Mouse (Mus musculus) adrenal gland, postnatal 25 days (tissue): Measurements from ENCODE around the gene 9430038I01Rik. TPM values are rescaled to one million over a fixed set of nuclear protein-coding genes. Genes with fewer than 3 reads are reported as not detected.

Source experiments
- DNase-seq: peaks from one replicate; pipeline ENCODE4 v3.0.0; 2021; ENCODE audit warnings: mixed read lengths
- total RNA-seq: library from RNA; stranded (reverse); gene quantifications from 2 replicates; pipeline ENCODE4 v1.2.3, GENCODE M21; 2021

Gene 9430038I01Rik
- total RNA-seq, 1 experiment from 2014 or later, result 13.8 TPM

DNA sequence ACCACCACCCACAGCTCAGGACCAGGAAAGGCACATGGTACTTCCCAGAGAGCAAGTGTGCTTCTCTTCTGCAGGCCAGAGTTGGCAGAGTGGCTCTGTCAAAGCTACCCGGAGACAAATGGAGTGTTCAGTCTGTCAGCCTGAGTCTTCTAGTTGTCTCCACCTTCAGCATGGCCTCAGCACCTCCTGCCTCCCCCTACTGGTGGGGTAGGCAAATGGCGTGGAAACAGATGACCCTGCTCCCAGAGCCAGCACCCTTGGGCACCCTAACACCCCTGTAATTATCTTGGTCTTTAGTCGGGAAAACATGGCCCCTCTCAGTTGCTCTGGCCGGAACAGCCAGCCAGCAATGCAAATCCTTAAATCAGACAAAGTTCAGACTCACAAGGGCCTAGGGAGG lies 43.8 kb downstream of the 9430038I01Rik start:
- DNase-seq, result no peak

GRCm38 (mm10) chr7:137365056-137365455 lies 45.5 kb downstream of the 9430038I01Rik start:
- no peak for DNase-seq

GRCm38 (mm10) chr7:137364571-137364970 lies 46.0 kb downstream of the 9430038I01Rik start:
- DNase-seq, result no peak

- DNase-seq, result peak; percentile 16
These were observed 63.7 kb downstream of the 9430038I01Rik start for GRCm38 (mm10) chr7:137346860-137347259.

GRCm38 (mm10) chr7:137346068-137346467 lies 64.5 kb downstream of the 9430038I01Rik start:
- DNase-seq, result no peak

- DNase-seq, result no peak
These were observed 76.6 kb downstream of the 9430038I01Rik start for GRCm38 (mm10) chr7:137333951-137334350.

Other genes starting within 250 kb of the 9430038I01Rik start
- gene Ebf3, start 96.3 kb downstream of the 9430038I01Rik start, total RNA-seq, result 4.8 and 7.3 TPM in 2 replicates
- 95.6 and 109 TPM in 2 replicates for gene Glrx3, start 26.9 kb upstream of the 9430038I01Rik start, total RNA-seq